Mouse (Mus musculus): ENCODE measurements around the gene Was.

DNA sequence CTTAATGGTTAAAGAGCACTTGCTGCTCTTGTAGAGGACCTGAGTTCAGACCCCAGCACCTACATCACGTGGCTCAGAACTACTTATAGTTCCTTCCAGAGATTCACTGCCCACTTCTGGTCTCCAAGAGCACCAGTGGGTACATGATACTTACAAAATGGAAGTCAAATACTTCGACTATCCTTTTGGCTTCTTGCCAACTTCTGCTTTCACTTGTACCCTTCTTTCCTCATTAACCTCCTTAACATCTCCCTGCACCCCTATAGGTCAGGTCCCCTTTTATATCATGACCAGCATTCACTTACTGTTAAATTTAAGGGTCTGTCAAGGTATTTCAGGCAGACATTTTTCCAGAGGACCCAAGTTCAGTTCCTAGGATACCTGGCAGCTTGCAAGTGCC, 45.6 kb upstream of the Was start:
- TF ChIP-seq CTCF (IDR thresholded peaks at IDR 0.05; ENCODE audit: extremely low read depth, insufficient read depth, insufficient read length, insufficient replicate concordance) (no peak), POLR2A (IDR thresholded peaks at IDR 0.05; ENCODE audit: low read depth, low read length) (no peak)
